Mouse (Mus musculus) lung, postnatal 0 days (tissue): Measurements from ENCODE around the gene Zfp710.

Experiments used
- CTCF ChIP-seq: IDR thresholded peaks from 2 replicates; pipeline ENCODE4 v1.5.1; 2016; ENCODE audit warnings: antibody characterized with exemption, mild to moderate bottlenecking
- EP300 ChIP-seq: IDR thresholded peaks from 2 replicates; pipeline ENCODE4 v1.6.1; 2016; ENCODE audit warnings: antibody characterized with exemption, mild to moderate bottlenecking, control low read depth

DNA sequence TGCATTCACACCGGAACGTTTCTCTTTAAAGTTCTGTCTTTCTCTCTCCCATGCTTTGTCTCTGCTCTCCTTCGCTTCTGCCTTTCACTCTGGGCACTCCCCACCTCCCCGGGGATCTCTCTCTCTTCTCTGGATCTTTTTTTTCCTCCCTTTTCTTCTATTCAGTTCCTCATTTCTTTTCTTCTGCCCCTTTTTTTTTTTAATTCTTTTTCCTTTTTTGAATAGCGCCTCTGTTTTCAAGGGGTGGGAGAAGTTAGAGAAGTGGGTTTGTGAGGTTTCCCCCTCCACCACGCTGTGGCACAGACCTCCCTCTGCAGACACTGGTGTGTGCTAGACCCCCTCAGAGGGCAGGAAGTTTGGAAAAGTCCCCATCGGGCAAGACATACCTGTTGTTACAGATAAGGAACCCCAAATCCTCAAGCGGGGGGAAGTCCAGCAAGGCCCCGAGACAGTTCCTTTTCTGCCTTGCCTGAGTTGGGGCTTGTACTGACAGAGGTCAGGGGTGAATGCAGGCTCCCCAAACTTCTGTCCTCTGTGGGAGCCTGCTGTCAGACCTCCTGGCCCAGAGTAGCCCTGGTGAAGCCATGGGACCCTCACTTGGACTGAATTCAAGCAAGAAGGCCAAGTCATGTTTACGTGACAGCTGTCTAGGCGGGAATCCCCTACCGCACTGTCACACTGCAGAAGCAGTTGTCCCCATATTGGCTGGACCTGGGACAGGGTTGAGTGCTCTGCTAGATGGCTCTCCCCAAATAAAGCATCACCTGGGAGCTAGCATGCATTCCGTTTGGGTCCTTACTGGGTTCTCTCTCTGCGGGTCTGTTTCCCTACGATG, 39.5 kb downstream of the Zfp710 start:
- TF ChIP-seq CTCF (no peak), EP300 (no peak)
